Mouse (Mus musculus): Measurements from ENCODE around the gene Ccdc38.

Ccdc38 gene

GRCm38 (mm10) chr10:93540431-93541210, at the start of gene Ccdc38:
Gene Ccdc38 (plus strand): TSS chr10:93540632.
- no peak for DNase-seq (ENCODE audit: low read depth)

GRCm38 (mm10) chr10:93500864-93501263, 39.6 kb upstream of the Ccdc38 start:
- no peak for DNase-seq (ENCODE audit: low read depth)

GRCm38 (mm10) chr10:93501346-93501745, 39.1 kb upstream of the Ccdc38 start:
- DNase-seq (ENCODE audit: low read depth), result no peak

- no peak for DNase-seq (ENCODE audit: low read depth)
Observed at GRCm38 (mm10) chr10:93508383-93508970, 32.0 kb upstream of the Ccdc38 start.

- no peak for DNase-seq (ENCODE audit: low read depth)
Observed at GRCm38 (mm10) chr10:93509532-93510153, 30.8 kb upstream of the Ccdc38 start.

- DNase-seq (ENCODE audit: low read depth), result peak; percentile 33
Observed at GRCm38 (mm10) chr10:93515419-93515818, 25.0 kb upstream of the Ccdc38 start.

- DNase-seq (ENCODE audit: low read depth), result no peak
Observed at GRCm38 (mm10) chr10:93515927-93516326, 24.5 kb upstream of the Ccdc38 start.

GRCm38 (mm10) chr10:93517754-93518153, 22.7 kb upstream of the Ccdc38 start:
- DNase-seq (ENCODE audit: low read depth), result no peak

- no peak for DNase-seq (ENCODE audit: low read depth)
Observed at GRCm38 (mm10) chr10:93518186-93518585, 22.2 kb upstream of the Ccdc38 start.

- DNase-seq (ENCODE audit: low read depth), result no peak
Observed at GRCm38 (mm10) chr10:93518620-93519019, 21.8 kb upstream of the Ccdc38 start.

GRCm38 (mm10) chr10:93519159-93519558, 21.3 kb upstream of the Ccdc38 start:
- no peak for DNase-seq (ENCODE audit: low read depth)

- no peak for DNase-seq (ENCODE audit: low read depth)
Observed at GRCm38 (mm10) chr10:93519756-93520155, 20.7 kb upstream of the Ccdc38 start.

- DNase-seq (ENCODE audit: low read depth), result no peak
Observed at GRCm38 (mm10) chr10:93520994-93521393, 19.4 kb upstream of the Ccdc38 start.

- DNase-seq (ENCODE audit: low read depth), result no peak
Observed at GRCm38 (mm10) chr10:93525329-93525728, 15.1 kb upstream of the Ccdc38 start.

- no peak for DNase-seq (ENCODE audit: low read depth)
Observed at GRCm38 (mm10) chr10:93538287-93538686, 2.1 kb upstream of the Ccdc38 start.

GRCm38 (mm10) chr10:93538818-93539217, 1.6 kb upstream of the Ccdc38 start:
- no peak for DNase-seq (ENCODE audit: low read depth)

- peak; percentile 53 for DNase-seq (ENCODE audit: low read depth)
Observed at GRCm38 (mm10) chr10:93539775-93540430, 529 bp upstream of the Ccdc38 start, which contains the start of gene Amdhd1. Gene Amdhd1 (minus strand): TSS chr10:93540033.

- no peak for DNase-seq (ENCODE audit: low read depth)
Observed at GRCm38 (mm10) chr10:93541585-93541984, 1.2 kb downstream of the Ccdc38 start.

- no peak for DNase-seq (ENCODE audit: low read depth)
Observed at GRCm38 (mm10) chr10:93542356-93542755, 1.9 kb downstream of the Ccdc38 start.

- DNase-seq (ENCODE audit: low read depth), result no peak
Observed at GRCm38 (mm10) chr10:93543176-93543575, 2.7 kb downstream of the Ccdc38 start.

- DNase-seq (ENCODE audit: low read depth), result no peak
Observed at GRCm38 (mm10) chr10:93544172-93544571, 3.7 kb downstream of the Ccdc38 start.

GRCm38 (mm10) chr10:93547741-93548270, 7.4 kb downstream of the Ccdc38 start:
- no peak for DNase-seq (ENCODE audit: low read depth)

Data from c-Kit-positive CD71-positive TER-119-negative erythroid progenitor cells, embryonic 14.5 days (primary cell).